ENCODE assay signal across 9 mouse cellular contexts in the genomic region with DNA sequence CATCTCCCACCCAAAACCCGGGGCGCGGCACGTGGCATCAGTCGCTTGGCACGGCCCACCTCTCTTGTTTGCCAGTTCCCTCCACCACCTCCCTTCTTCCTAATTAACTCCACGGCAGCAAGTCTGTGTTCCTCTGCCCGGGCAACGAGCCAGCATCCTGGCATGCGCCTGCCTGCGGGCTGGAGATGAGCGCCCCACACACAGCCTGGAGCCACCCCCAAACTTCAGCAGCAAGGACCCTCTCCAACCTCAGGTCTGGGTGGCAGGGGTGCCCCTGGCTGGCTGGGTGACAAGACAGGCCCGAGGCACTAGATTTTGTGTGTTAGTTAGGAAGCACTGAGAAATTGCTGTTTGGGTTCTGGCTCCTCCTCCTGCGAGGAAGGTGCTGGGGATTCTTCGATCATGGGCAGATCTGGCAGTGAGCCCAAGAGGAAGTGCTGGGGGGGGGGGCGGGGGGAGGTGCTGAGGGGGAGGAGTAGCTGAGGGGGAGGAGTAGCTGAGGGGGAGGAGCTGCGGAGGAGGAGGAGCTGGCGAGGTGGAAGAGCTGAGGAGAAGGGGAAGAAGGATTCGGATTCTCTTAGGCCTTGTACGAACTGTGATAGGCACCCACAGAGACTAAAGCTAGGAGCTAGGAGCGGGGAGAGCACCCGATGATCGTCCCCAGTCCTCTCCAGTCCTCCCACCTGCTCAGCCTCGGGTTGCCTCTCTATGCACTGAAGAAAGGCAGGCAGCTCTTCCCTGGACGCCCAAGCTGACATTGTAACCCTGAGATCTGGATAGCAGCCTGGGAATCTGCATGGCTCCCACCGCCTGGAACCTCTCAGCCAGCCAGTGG. TPM values are rescaled to one million over a fixed set of nuclear protein-coding genes. Genes with fewer than 3 reads are reported as not detected.
DNase-seq lines count a peak whose midpoint lies in the region; ATAC-seq and TF ChIP-seq lines count a peak whose summit lies in the region.
"Had no signal": no experiment of that assay in that cellular context is flagged by ENCODE, and none has a peak within 500 bp of the region (broad histone marks: within the 10 kb centered on the region; RNA-seq: fewer than 3 reads in every experiment).

No protein-coding gene starts in this region.

- peak overlapping the region; percentile 89 for H3K27ac ChIP-seq in bone marrow macrophage, adult 2 months (ENCODE audit: insufficient read depth, low read depth, low read length)
- H3K27ac ChIP-seq in forebrain, embryonic 11.5 days (ENCODE audit: low read depth, low read length) = peak overlapping the region; percentile 62
- peak overlapping the region; percentile 43; the same call in 1 of the 2 replicates for H3K27ac ChIP-seq in heart, postnatal 0 days (ENCODE audit: low read depth)
- no peak overlapping the region for H3K27ac ChIP-seq in liver, embryonic 13.5 days
- 0 out of 2 replicates have a peak overlapping the region, but pooled peaks have one; percentile 34 for H3K27ac ChIP-seq in neural tube, embryonic 11.5 days (ENCODE audit: low read depth, low read length)
- H3K27ac ChIP-seq in stomach, postnatal 0 days (replicated peaks) = peak overlapping the region; percentile 65

- H3K27me3 ChIP-seq in forebrain, embryonic 11.5 days (ENCODE audit: control insufficient read depth, insufficient read depth, low read length) = no peaks in the 10 kb centered on the region
- H3K27me3 ChIP-seq in heart, postnatal 0 days (ENCODE audit: control insufficient read depth, insufficient read depth, low read length) = no peaks in the 10 kb centered on the region
- peaks cover 59% of the 10 kb centered on the region for H3K27me3 ChIP-seq in liver, embryonic 13.5 days
- H3K27me3 ChIP-seq in neural tube, embryonic 11.5 days (ENCODE audit: control insufficient read depth, insufficient read depth, low read length) = no peaks in the 10 kb centered on the region
- no peaks in the 10 kb centered on the region for H3K27me3 ChIP-seq in stomach, postnatal 0 days (ENCODE audit: control insufficient read depth, insufficient read depth, low read length)

- ATAC-seq in forebrain, embryonic 11.5 days (replicated peaks; ENCODE audit: low FRiP score) = peak; percentile 44
- peak; percentile 56 for ATAC-seq in heart, postnatal 0 days (ENCODE audit: insufficient read depth, low read depth)
- ATAC-seq in liver, embryonic 13.5 days (ENCODE audit: low read depth) = no peak
- peak; percentile 22; the same call in 1 of the 2 replicates for ATAC-seq in neural tube, embryonic 11.5 days (ENCODE audit: insufficient read depth, low FRiP score, low TSS enrichment)
- ATAC-seq in stomach, postnatal 0 days (ENCODE audit: low FRiP score, low TSS enrichment) = peak; percentile 56

- peak; percentile 80 for DNase-seq in 416B (ENCODE audit: low read depth)
- DNase-seq in forebrain, embryonic 11.5 days (ENCODE audit: low spot score) = peak; percentile 86
- peak; percentile 66 for DNase-seq in heart, postnatal 0 days (ENCODE audit: low spot score)
- DNase-seq in kidney, postnatal 36 days = peak; percentile 83 to 91
- no peak for DNase-seq in liver, embryonic 13.5 days
- peak; percentile 59 for DNase-seq in neural tube, embryonic 11.5 days (ENCODE audit: low spot score)
- peak; percentile 73 for DNase-seq in stomach, postnatal 0 days (ENCODE audit: low spot score)

- H3K4me2 ChIP-seq in forebrain, embryonic 11.5 days (ENCODE audit: low read depth, low read length, severe bottlenecking) = peak overlapping the region; percentile 41; the same call in 1 of the 2 replicates
- peak overlapping the region; percentile 63 for H3K4me2 ChIP-seq in heart, postnatal 0 days (ENCODE audit: low read depth, low read length)
- H3K4me2 ChIP-seq in liver, embryonic 13.5 days = peak overlapping the region; percentile 35; the same call in 1 of the 2 replicates
- peak overlapping the region; percentile 28 for H3K4me2 ChIP-seq in neural tube, embryonic 11.5 days (ENCODE audit: low read depth)
- peak overlapping the region; percentile 49 for H3K4me2 ChIP-seq in stomach, postnatal 0 days (replicated peaks; ENCODE audit: low read depth)

- peaks cover 12% of the 10 kb centered on the region for H3K4me1 ChIP-seq in bone marrow macrophage, adult 2 months (ENCODE audit: control insufficient read depth, insufficient read depth, low read length)
- H3K4me1 ChIP-seq in forebrain, embryonic 11.5 days (replicated peaks; ENCODE audit: control insufficient read depth, insufficient read depth, low read length) = peaks cover 35% of the 10 kb centered on the region
- peaks cover 20% of the 10 kb centered on the region for H3K4me1 ChIP-seq in heart, postnatal 0 days (ENCODE audit: control insufficient read depth, insufficient read depth)
- H3K4me1 ChIP-seq in liver, embryonic 13.5 days (replicated peaks) = peaks cover 5% of the 10 kb centered on the region
- peaks cover 35% of the 10 kb centered on the region for H3K4me1 ChIP-seq in neural tube, embryonic 11.5 days (ENCODE audit: control insufficient read depth, insufficient read depth, low read length)
- peaks cover 2% of the 10 kb centered on the region; the same call in 1 of the 2 replicates for H3K4me1 ChIP-seq in stomach, postnatal 0 days (replicated peaks; ENCODE audit: control insufficient read depth, insufficient read depth)

- no peaks in the 10 kb centered on the region for H3K9me3 ChIP-seq in forebrain, embryonic 11.5 days (ENCODE audit: control insufficient read depth, low read length)
- H3K9me3 ChIP-seq in heart, postnatal 0 days (replicated peaks; ENCODE audit: control insufficient read depth, low read length) = no peaks in the 10 kb centered on the region
- no peaks in the 10 kb centered on the region for H3K9me3 ChIP-seq in liver, embryonic 13.5 days (replicated peaks)
- H3K9me3 ChIP-seq in neural tube, embryonic 11.5 days (ENCODE audit: control insufficient read depth, low read length) = no peaks in the 10 kb centered on the region
- no peaks in the 10 kb centered on the region for H3K9me3 ChIP-seq in stomach, postnatal 0 days (ENCODE audit: control insufficient read depth, low read length)
- H3K9me3 ChIP-seq: G1E had no signal

- TF ChIP-seq EP300 in heart, postnatal 0 days (IDR thresholded peaks at IDR 0.05; ENCODE audit: low read depth) = no peak
- TF ChIP-seq EP300 in stomach, postnatal 0 days (optimal IDR thresholded peaks at IDR 0.05) = no peak

- WGBS in forebrain, embryonic 11.5 days = 3% methylated on average over 25 of the region's 26 CpGs
- WGBS in heart, postnatal 0 days = under 1% methylated on average over 25 of the region's 26 CpGs
- WGBS in liver, embryonic 13.5 days (ENCODE audit: insufficient replicate concordance) = 2% methylated on average over 25 of the region's 26 CpGs
- 3% methylated on average over 23 of the region's 26 CpGs for WGBS in neural tube, embryonic 11.5 days
- 2% methylated on average over 25 of the region's 26 CpGs for WGBS in stomach, postnatal 0 days

- TF ChIP-seq POLR2A in bone marrow macrophage, adult 2 months (IDR thresholded peaks at IDR 0.05; ENCODE audit: borderline replicate concordance, low read depth, low read length) = no peak; the same call in 1 of the 2 replicates

- peak overlapping the region; percentile 13; the same call in 1 of the 2 replicates for H3K9ac ChIP-seq in forebrain, embryonic 11.5 days (ENCODE audit: low read length)
- H3K9ac ChIP-seq in heart, postnatal 0 days (replicated peaks; ENCODE audit: low read depth, low read length) = peak overlapping the region; percentile 27; the same call in 1 of the 2 replicates
- H3K9ac ChIP-seq in liver, embryonic 13.5 days = no peak overlapping the region
- H3K9ac ChIP-seq in neural tube, embryonic 11.5 days (ENCODE audit: low read length) = no peak overlapping the region
- peak overlapping the region; percentile 27; the same call in 1 of the 2 replicates for H3K9ac ChIP-seq in stomach, postnatal 0 days (ENCODE audit: low read length)

- TF ChIP-seq CTCF in bone marrow macrophage, adult 2 months (IDR thresholded peaks at IDR 0.05; ENCODE audit: low read depth, low read length) = no peak
- TF ChIP-seq CTCF in heart, postnatal 0 days (IDR thresholded peaks at IDR 0.05; ENCODE audit: low read depth) = no peak
- no peak for TF ChIP-seq CTCF in stomach, postnatal 0 days (IDR thresholded peaks at IDR 0.05; ENCODE audit: low read depth)

- H3K4me3 ChIP-seq in bone marrow macrophage, adult 2 months (ENCODE audit: insufficient read depth, low read length) = peak overlapping the region; percentile 54
- H3K4me3 ChIP-seq in forebrain, embryonic 11.5 days (ENCODE audit: low read depth, low read length) = peak overlapping the region; percentile 7; the same call in 1 of the 2 replicates
- H3K4me3 ChIP-seq in heart, postnatal 0 days (ENCODE audit: low read depth, low read length) = peak overlapping the region; percentile 31; the same call in 1 of the 2 replicates
- H3K4me3 ChIP-seq in liver, embryonic 13.5 days (replicated peaks) = 0 out of 2 replicates have a peak overlapping the region, but pooled peaks have one; percentile 3
- no peak overlapping the region for H3K4me3 ChIP-seq in neural tube, embryonic 11.5 days (ENCODE audit: low read depth, low read length)
- peak overlapping the region; percentile 8; the same call in 1 of the 2 replicates for H3K4me3 ChIP-seq in stomach, postnatal 0 days (ENCODE audit: low read depth, low read length)

- no peaks in the 10 kb centered on the region for H3K36me3 ChIP-seq in forebrain, embryonic 11.5 days (ENCODE audit: control insufficient read depth, insufficient read depth, low read length)
- no peaks in the 10 kb centered on the region for H3K36me3 ChIP-seq in heart, postnatal 0 days (replicated peaks; ENCODE audit: control insufficient read depth, insufficient read depth, low read length)
- H3K36me3 ChIP-seq in liver, embryonic 13.5 days = no peaks in the 10 kb centered on the region
- H3K36me3 ChIP-seq in neural tube, embryonic 11.5 days (ENCODE audit: control insufficient read depth, insufficient read depth, low read length) = no peaks in the 10 kb centered on the region
- no peaks in the 10 kb centered on the region for H3K36me3 ChIP-seq in stomach, postnatal 0 days (ENCODE audit: control insufficient read depth, insufficient read depth, low read length)
- H3K36me3 ChIP-seq: G1E had no signal

RNA-seq across cellular contexts. Expression of gene Gm11733, which starts 1.3 kb away (rescaled TPM):
- not detected in 2 replicates for polyA plus RNA-seq in bone marrow macrophage, adult 2 months (2012; ENCODE audit: insufficient read depth, insufficient read length, missing spikeins)
- polyA plus RNA-seq in forebrain, embryonic 11.5 days (2014; fragmentation: Nextera tagmentation; extraction: Ambion mirVana) = not detected in 2 replicates
- total RNA-seq in heart, postnatal 0 days (2014; rRNA removed; ENCODE audit: low replicate concordance) = 0.08 TPM in 1 of 2 replicates, not detected in the other
- polyA plus RNA-seq in heart, postnatal 0 days (2015; fragmentation: Nextera tagmentation; extraction: Ambion mirVana) = not detected in 2 replicates
- not detected in 2 replicates for polyA plus RNA-seq in liver, embryonic 13.5 days (2015; fragmentation: Nextera tagmentation; extraction: Ambion mirVana)
- not detected in 2 replicates for polyA plus RNA-seq in neural tube, embryonic 11.5 days (2014; fragmentation: Nextera tagmentation; extraction: Ambion mirVana)
- not detected in 2 replicates for polyA plus RNA-seq in stomach, postnatal 0 days (2015; fragmentation: Nextera tagmentation; extraction: Ambion mirVana)
- polyA plus RNA-seq: G1E had no signal

Comparison
In these comparisons a context has a peak if more than half of its experiments do, and no peak if none do; other contexts are left out.
1. H3K9ac ChIP-seq: peak in forebrain, embryonic 11.5 days (single experiment), heart, postnatal 0 days (single experiment) and stomach, postnatal 0 days (single experiment); none in liver, embryonic 13.5 days (single experiment) and neural tube, embryonic 11.5 days (single experiment).
2. Peak in every context shown above with its lines, with median percentiles within 50 percentile points of each other: H3K4me2 ChIP-seq.